Mouse (Mus musculus): ENCODE results near the gene Art1. TPM values are rescaled to one million over a fixed set of nuclear protein-coding genes. Genes with fewer than 3 reads are reported as not detected.

The Art1 gene
- polyA plus RNA-seq, 1 experiment, result not detected

DNA sequence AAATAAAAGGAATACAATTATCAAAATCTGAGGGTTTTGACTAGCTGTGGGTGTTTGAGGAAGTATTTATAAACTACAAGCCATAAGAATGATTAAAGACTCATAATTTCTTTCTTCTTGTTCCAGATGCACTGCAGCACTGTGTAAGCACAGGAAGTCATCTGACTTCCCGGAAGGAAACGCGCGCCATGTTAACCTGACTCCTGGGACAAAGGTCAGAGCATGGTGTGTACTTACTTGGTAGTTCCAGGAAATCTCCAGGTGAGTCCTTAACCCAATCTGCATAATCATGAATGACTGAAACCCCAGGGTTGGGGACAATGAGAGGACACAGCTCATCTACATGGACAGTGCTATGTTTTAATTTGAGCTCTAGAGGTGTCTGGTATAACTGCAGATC is 30.9 kb downstream of the Art1 start:
- 78% methylated on average over 4 of the region's 4 CpGs for WGBS
- Histone ChIP-seq H3K27me3 (ENCODE audit: control insufficient read depth, insufficient read depth, low read length) (no peaks in the 10 kb centered on the region), H3K27ac (ENCODE audit: insufficient read depth, low read depth, low read length) (no peak overlapping the region), H3K4me1 (ENCODE audit: control insufficient read depth, insufficient read depth, insufficient read length, low read length) (no peaks in the 10 kb centered on the region), H3K4me3 (ENCODE audit: low read depth, low read length) (no peak overlapping the region), H3K36me3 (ENCODE audit: control insufficient read depth, insufficient read depth, low read length) (peaks cover 59% of the 10 kb centered on the region)
- no peak for TF ChIP-seq POLR2A (IDR thresholded peaks at IDR 0.05; ENCODE audit: low read depth, low read length)
- no peak for TF ChIP-seq CTCF (IDR thresholded peaks at IDR 0.05; ENCODE audit: extremely low read depth, insufficient read length, insufficient replicate concordance, low read depth, low read length)

DNA sequence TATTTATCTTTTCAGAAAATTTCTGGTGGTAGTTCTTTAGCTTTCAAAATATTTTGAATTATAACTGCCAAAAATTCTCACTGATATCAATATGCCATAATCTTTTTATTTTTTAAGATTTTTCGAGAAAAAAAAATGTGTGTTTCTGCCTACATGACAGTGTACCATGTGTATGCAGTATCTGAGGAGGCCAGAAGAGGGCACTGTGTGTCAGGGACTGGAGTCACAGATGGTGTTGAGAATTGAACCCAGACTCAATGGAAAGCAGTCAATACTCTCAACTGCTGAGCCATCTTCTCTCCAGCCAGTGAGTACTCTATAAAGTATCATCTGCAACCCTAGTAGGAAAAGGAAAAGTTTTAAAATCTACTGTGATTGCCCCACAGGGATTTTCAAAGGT is 35.9 kb downstream of the Art1 start:
- TF ChIP-seq CTCF (IDR thresholded peaks at IDR 0.05; ENCODE audit: extremely low read depth, insufficient read length, insufficient replicate concordance, low read depth, low read length) (no peak), POLR2A (IDR thresholded peaks at IDR 0.05; ENCODE audit: low read depth, low read length) (no peak)
- Histone ChIP-seq H3K4me3 (ENCODE audit: low read depth, low read length) (no peak overlapping the region), H3K4me1 (ENCODE audit: control insufficient read depth, insufficient read depth, insufficient read length, low read length) (no peaks in the 10 kb centered on the region), H3K36me3 (ENCODE audit: control insufficient read depth, insufficient read depth, low read length) (peaks cover 53% of the 10 kb centered on the region), H3K27ac (ENCODE audit: insufficient read depth, low read depth, low read length) (no peak overlapping the region), H3K27me3 (ENCODE audit: control insufficient read depth, insufficient read depth, low read length) (no peaks in the 10 kb centered on the region; the same call in 1 of the 2 replicates)
- WGBS, result 83% methylated on average over 1 of the region's 1 CpGs

DNA sequence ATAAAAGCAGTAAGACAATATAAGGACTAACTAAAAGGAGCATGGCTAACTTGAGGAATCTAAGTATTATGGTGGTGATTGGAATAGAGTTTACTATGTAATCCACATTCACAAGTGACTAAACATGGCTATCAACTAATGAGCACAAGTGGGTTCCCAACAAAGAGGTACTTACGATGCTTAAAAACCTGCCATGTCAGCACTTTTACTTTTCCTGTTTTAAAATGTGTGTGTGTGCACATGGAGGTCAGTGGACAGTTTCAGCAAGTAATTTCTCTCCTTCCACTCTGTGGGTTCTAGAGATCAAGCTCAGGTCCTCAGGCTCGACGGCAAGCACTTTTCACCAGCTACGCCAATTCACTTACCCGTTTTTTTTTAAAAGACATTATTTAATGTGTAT is 36.4 kb downstream of the Art1 start:
- Histone ChIP-seq H3K4me3 (ENCODE audit: low read depth, low read length) (no peak overlapping the region), H3K4me1 (ENCODE audit: control insufficient read depth, insufficient read depth, insufficient read length, low read length) (no peaks in the 10 kb centered on the region), H3K27ac (ENCODE audit: insufficient read depth, low read depth, low read length) (no peak overlapping the region), H3K27me3 (ENCODE audit: control insufficient read depth, insufficient read depth, low read length) (no peaks in the 10 kb centered on the region; the same call in 1 of the 2 replicates), H3K36me3 (ENCODE audit: control insufficient read depth, insufficient read depth, low read length) (peaks cover 52% of the 10 kb centered on the region)
- WGBS, result 96% methylated on average over 5 of the region's 5 CpGs
- no peak for TF ChIP-seq CTCF (IDR thresholded peaks at IDR 0.05; ENCODE audit: extremely low read depth, insufficient read length, insufficient replicate concordance, low read depth, low read length)
- no peak for TF ChIP-seq POLR2A (IDR thresholded peaks at IDR 0.05; ENCODE audit: low read depth, low read length)

DNA sequence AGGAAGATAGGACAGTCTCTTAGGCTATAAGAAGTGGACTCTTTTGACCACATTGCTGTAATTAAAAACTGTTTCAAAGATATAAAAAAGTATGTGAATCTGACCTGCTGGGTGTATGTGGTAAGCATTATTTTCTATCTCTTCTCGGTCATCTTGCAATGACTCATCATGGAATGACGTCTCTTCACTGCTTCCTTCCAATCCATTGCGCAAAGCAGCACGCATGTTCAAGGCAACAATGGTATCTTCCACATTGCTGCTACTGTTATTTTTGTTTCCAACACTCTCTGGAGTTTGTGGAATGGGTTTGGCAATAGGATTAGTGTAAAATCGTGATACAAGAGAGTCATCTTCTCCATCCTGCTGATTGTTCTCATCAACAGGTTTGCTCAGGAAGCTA is 52.1 kb downstream of the Art1 start:
- Histone ChIP-seq H3K4me3 (ENCODE audit: low read depth, low read length) (no peak overlapping the region), H3K27me3 (ENCODE audit: control insufficient read depth, insufficient read depth, low read length) (no peaks in the 10 kb centered on the region), H3K36me3 (ENCODE audit: control insufficient read depth, insufficient read depth, low read length) (peaks cover 51% of the 10 kb centered on the region), H3K27ac (ENCODE audit: insufficient read depth, low read depth, low read length) (no peak overlapping the region), H3K4me1 (ENCODE audit: control insufficient read depth, insufficient read depth, insufficient read length, low read length) (no peaks in the 10 kb centered on the region)
- 86% methylated on average over 5 of the region's 5 CpGs for WGBS
- TF ChIP-seq POLR2A (IDR thresholded peaks at IDR 0.05; ENCODE audit: low read depth, low read length) (no peak), CTCF (IDR thresholded peaks at IDR 0.05; ENCODE audit: extremely low read depth, insufficient read length, insufficient replicate concordance, low read depth, low read length) (no peak)

Other genes starting within 250 kb of the Art1 start
- 0.52 and 7.5 TPM in 2 replicates for gene Folr2, start 244.5 kb upstream of the Art1 start, polyA plus RNA-seq (2012; rRNA removed)
- 13.2 and 22.6 TPM in 2 replicates for gene Anapc15, start 238.0 kb upstream of the Art1 start, polyA plus RNA-seq (2012; rRNA removed)
- gene Folr1, start 231.0 kb upstream of the Art1 start, polyA plus RNA-seq (2012; rRNA removed), result 0.84 and 0.85 TPM in 2 replicates
- 117 and 177 TPM in 2 replicates for gene Lamtor1, start 195.8 kb upstream of the Art1 start, polyA plus RNA-seq (2012; rRNA removed)
- gene Tomt, start 195.4 kb upstream of the Art1 start, polyA plus RNA-seq (2012; rRNA removed), result 0.03 TPM in 1 of 2 replicates, not detected in the other
- 2.8 and 3.4 TPM in 2 replicates for gene Lrrc51, start 167.8 kb upstream of the Art1 start, polyA plus RNA-seq (2012; rRNA removed)
- gene Numa1, start 167.6 kb upstream of the Art1 start, polyA plus RNA-seq (2012; rRNA removed), result 43.1 and 63.1 TPM in 2 replicates
- 6.2 and 11.2 TPM in 2 replicates for gene Il18bp, start 83.1 kb upstream of the Art1 start, polyA plus RNA-seq (2012; rRNA removed)
- gene Rnf121, start 36.3 kb upstream of the Art1 start, polyA plus RNA-seq (2012; rRNA removed), result 16.1 and 26.0 TPM in 2 replicates
- 4.5 and 8.3 TPM in 2 replicates for gene Xndc1, start 36.2 kb upstream of the Art1 start, polyA plus RNA-seq (2012; rRNA removed)
- gene Xntrpc, start 36.0 kb upstream of the Art1 start, polyA plus RNA-seq (2012; rRNA removed), result 0.88 and 1.6 TPM in 2 replicates
- 0.28 and 0.89 TPM in 2 replicates for gene Trpc2, start 18.6 kb upstream of the Art1 start, polyA plus RNA-seq (2012; rRNA removed)
- gene Art5, start 7.7 kb downstream of the Art1 start, polyA plus RNA-seq (2012; rRNA removed), result 0.17 and 0.28 TPM in 2 replicates
- gene Chrna10, start 15.1 kb downstream of the Art1 start, polyA plus RNA-seq (2012; rRNA removed), result 0.18 and 0.23 TPM in 2 replicates
- gene Nup98, start 108.4 kb downstream of the Art1 start, polyA plus RNA-seq (2012; rRNA removed), result 5.2 and 12.2 TPM in 2 replicates
- gene Pgap2, start 108.5 kb downstream of the Art1 start, polyA plus RNA-seq (2012; rRNA removed), result 49.6 and 58.0 TPM in 2 replicates
- gene Rhog, start 154.3 kb downstream of the Art1 start, polyA plus RNA-seq (2012; rRNA removed), result 74.5 and 165 TPM in 2 replicates
- 20.7 and 21.6 TPM in 2 replicates for gene Stim1, start 166.1 kb downstream of the Art1 start, polyA plus RNA-seq (2012; rRNA removed)

All from small intestine, adult 2 months (tissue).